Mouse (Mus musculus): Measurements from ENCODE around the gene Dclre1a. TPM values are rescaled to one million over a fixed set of nuclear protein-coding genes. Genes with fewer than 3 reads are reported as not detected.

The Dclre1a gene
- total and polyA plus RNA-seq, 3 experiments: 28.7 to 142 (median 36.0) TPM

GRCm38 (mm10) chr19:56543320-56543719, 4.7 kb downstream of the Dclre1a start:
- H3K9me3 ChIP-seq (replicated peaks; ENCODE audit: insufficient read depth, low read length): no peaks in the 10 kb centered on the region
- peaks cover 0 to 22% of the 10 kb centered on the region in 2 experiments for H3K36me3 ChIP-seq (ENCODE audit: control insufficient read depth in 1 of 2, insufficient read depth in 2 of 2, low read length in 2 of 2)
- peak; percentile 55 for DNase-seq (ENCODE audit: low read depth, low spot score)
- peak overlapping the region; percentile 38 for H3K27ac ChIP-seq (ENCODE audit: control insufficient read depth, low read depth, low read length)
- H3K27me3 ChIP-seq (ENCODE audit: control insufficient read depth in 1 of 2, insufficient read depth in 2 of 2, low read length in 2 of 2): no peaks in the 10 kb centered on the region
- peak overlapping the region; percentile 33 for H3K9ac ChIP-seq (ENCODE audit: control insufficient read depth, low read depth, low read length, poor library complexity, severe bottlenecking)
- TF ChIP-seq TBP (IDR thresholded peaks at IDR 0.05; ENCODE audit: low read depth, low read length) (no peak), MAFK (IDR thresholded peaks at IDR 0.05; ENCODE audit: borderline replicate concordance, low read depth, low read length) (no peak), NRF1 (IDR thresholded peaks at IDR 0.05; ENCODE audit: insufficient read depth, low read depth, low read length, poor library complexity, severe bottlenecking) (no peak), EP300 (IDR thresholded peaks at IDR 0.05; ENCODE audit: low read depth in 1 of 2, low read length in 2 of 2) (peak; percentile 24 to 53; a peak in 3 of 4 replicates), ZKSCAN1 (IDR thresholded peaks at IDR 0.05; ENCODE audit: low read depth, low read length) (no peak), ETS1 (IDR thresholded peaks at IDR 0.05; ENCODE audit: low read depth, low read length) (peak; percentile 46; the same call in 1 of the 2 replicates), MAX (IDR thresholded peaks at IDR 0.05; ENCODE audit: low read length) (no peak; the same call in 1 of the 2 replicates), CHD1 (IDR thresholded peaks at IDR 0.05; ENCODE audit: low read depth, low read length) (no peak), CTCF (IDR thresholded peaks at IDR 0.05 in 2 of 3, conservative IDR thresholded peaks at IDR 0.05 in 1 of 3; ENCODE audit: control insufficient read depth in 1 of 3, insufficient read depth in 1 of 3, low read depth in 2 of 3, low read length in 3 of 3, poor library complexity in 1 of 3, severe bottlenecking in 1 of 3) (no peak), MYC (IDR thresholded peaks at IDR 0.05; ENCODE audit: low read depth, low read length) (peak; percentile 63), POLR2AphosphoS5 (IDR thresholded peaks at IDR 0.05; ENCODE audit: borderline replicate concordance, low read depth, low read length) (no peak), ZMIZ1 (IDR thresholded peaks at IDR 0.05; ENCODE audit: low read depth, low read length) (0 out of 2 replicates have a peak, but pooled peaks have one; percentile 20), SMC3 (IDR thresholded peaks at IDR 0.05; ENCODE audit: low read depth, low read length) (no peak), ZC3H11A (IDR thresholded peaks at IDR 0.05; ENCODE audit: low read depth, low read length) (no peak), ZNF384 (IDR thresholded peaks at IDR 0.05; ENCODE audit: low read depth, low read length) (no peak), MAZ (IDR thresholded peaks at IDR 0.05; ENCODE audit: low read depth, low read length) (no peak; the same call in 1 of the 2 replicates), MEF2A (IDR thresholded peaks at IDR 0.05; ENCODE audit: extremely low read depth, insufficient replicate concordance, low read depth, low read length, poor library complexity, severe bottlenecking) (no peak), USF1 (IDR thresholded peaks at IDR 0.05; ENCODE audit: low read depth, low read length) (no peak), MXI1 (IDR thresholded peaks at IDR 0.05; ENCODE audit: low read depth, low read length) (peak; percentile 44; the same call in 1 of the 2 replicates), JUND (IDR thresholded peaks at IDR 0.05; ENCODE audit: low read depth, low read length) (no peak), CHD2 (IDR thresholded peaks at IDR 0.05; ENCODE audit: low read length) (no peak), NELFE (IDR thresholded peaks at IDR 0.05; ENCODE audit: low read depth, low read length) (peak; percentile 36), POLR2A (IDR thresholded peaks at IDR 0.05; ENCODE audit: control insufficient read depth in 1 of 2, insufficient read depth in 1 of 2, low read depth in 1 of 2, low read length in 2 of 2, poor library complexity in 1 of 2) (no peak), POLR2AphosphoS2 (IDR thresholded peaks at IDR 0.05; ENCODE audit: low read length) (no peak), MYB (IDR thresholded peaks at IDR 0.05; ENCODE audit: low read depth, low read length) (no peak), GABPA (IDR thresholded peaks at IDR 0.05; ENCODE audit: low read depth, low read length) (no peak), RCOR1 (IDR thresholded peaks at IDR 0.05; ENCODE audit: low read depth, low read length) (peak; percentile 8; the same call in 1 of the 2 replicates), E2F4 (IDR thresholded peaks at IDR 0.05; ENCODE audit: borderline replicate concordance, low read depth, low read length) (0 out of 2 replicates have a peak, but pooled peaks have one; percentile 32), USF2 (IDR thresholded peaks at IDR 0.05; ENCODE audit: borderline replicate concordance in 1 of 2, insufficient read depth in 1 of 2, low read depth in 1 of 2, low read length in 2 of 2) (no peak), ELF1 (IDR thresholded peaks at IDR 0.05; ENCODE audit: low read depth, low read length) (no peak), TCF12 (IDR thresholded peaks at IDR 0.05; ENCODE audit: low read depth, low read length) (peak; percentile 57), SIN3A (IDR thresholded peaks at IDR 0.05; ENCODE audit: low read length) (peak; percentile 70; the same call in 1 of the 2 replicates), GATA1 (IDR thresholded peaks at IDR 0.05; ENCODE audit: low read depth, low read length) (peak; percentile 79), KAT2A (conservative IDR thresholded peaks at IDR 0.05; ENCODE audit: low read depth, low read length) (no peak)
- peak overlapping the region; percentile 11 to 25; a peak in 3 of 4 replicates for H3K4me3 ChIP-seq (ENCODE audit: control insufficient read depth in 1 of 2, insufficient read depth in 1 of 2, low read depth in 2 of 2, low read length in 2 of 2)
- H3K4me1 ChIP-seq (ENCODE audit: control insufficient read depth in 1 of 2, insufficient read depth in 2 of 2, low read length in 2 of 2): peaks cover 6 to 27% of the 10 kb centered on the region in 2 experiments
- H3K79me2 ChIP-seq (ENCODE audit: control insufficient read depth, insufficient read depth, low read length, poor library complexity): peaks cover 28% of the 10 kb centered on the region
